Mouse (Mus musculus) spleen, adult 2 months (tissue): ENCODE data around the gene Efhd2. TPM values are rescaled to one million over a fixed set of nuclear protein-coding genes. Genes with fewer than 3 reads are reported as not detected.

ENCODE experiments used
- DNase-seq, 2 experiments: peaks; one replicate each; pipeline versions ENCODE4 v3.0.0 to v3.0.0-alpha.2; 2012 to 2021; ENCODE audit warnings: low spot score in 2 of 2, low read depth in 1 of 2
- H3K27ac ChIP-seq: fragments of 200-500 bp; 2 replicates; pipeline ENCODE4 v1.5.1; 2012; ENCODE audit warnings: low read length, inconsistent platforms; ENCODE audit not compliant: insufficient read depth
- H3K27me3 ChIP-seq: fragments of 200-500 bp; 2 replicates; pipeline ENCODE4 v1.6.1; 2012; ENCODE audit warnings: mild to moderate bottlenecking, moderate library complexity, low read length, inconsistent platforms; ENCODE audit not compliant: control insufficient read depth, insufficient read depth
- H3K36me3 ChIP-seq: fragments of 200-500 bp; 2 replicates; pipeline ENCODE4 v1.6.1; 2012; ENCODE audit warnings: mild to moderate bottlenecking, low read length, inconsistent platforms; ENCODE audit not compliant: control insufficient read depth, insufficient read depth
- H3K4me1 ChIP-seq: fragments of 200-500 bp; 2 replicates; pipeline ENCODE4 v1.6.1; 2011; ENCODE audit warnings: inconsistent platforms; ENCODE audit not compliant: control insufficient read depth, insufficient read depth, insufficient read length
- H3K4me3 ChIP-seq: fragments of 200-500 bp; 2 replicates; pipeline ENCODE4 v1.5.1; 2011; ENCODE audit warnings: mild to moderate bottlenecking, inconsistent platforms; ENCODE audit not compliant: insufficient read depth, insufficient read length; ENCODE audit errors: extremely low read depth
- CTCF ChIP-seq: fragments of 200-500 bp; IDR thresholded peaks from 2 replicates; pipeline ENCODE4 v1.5.1; 2011; ENCODE audit warnings: mild to moderate bottlenecking, inconsistent platforms; ENCODE audit not compliant: insufficient read depth, insufficient read length, insufficient replicate concordance; ENCODE audit errors: extremely low read depth
- POLR2A ChIP-seq: fragments of 200-500 bp; IDR thresholded peaks from 2 replicates; pipeline ENCODE4 v1.6.1; 2011; ENCODE audit warnings: low read depth, low read length, inconsistent platforms
- WGBS: fragments of 180-500 bp; shearing (Covaris S2); methylation state at CpG from one replicate; pipeline ENCODE4 v1.1.7; 2018; 5-methylcytosine and 5-hydroxymethylcytosine counted together
- polyA plus RNA-seq: library from polyadenylated mRNA; depleted of rRNA; stranded (reverse); fragments of >200 nt; gene quantifications from 2 replicates; pipeline ENCODE4 v1.2.3, GENCODE M21; 2012; rRNA removed

Gene Efhd2
- 108 and 129 TPM in 2 replicates for polyA plus RNA-seq

DNA sequence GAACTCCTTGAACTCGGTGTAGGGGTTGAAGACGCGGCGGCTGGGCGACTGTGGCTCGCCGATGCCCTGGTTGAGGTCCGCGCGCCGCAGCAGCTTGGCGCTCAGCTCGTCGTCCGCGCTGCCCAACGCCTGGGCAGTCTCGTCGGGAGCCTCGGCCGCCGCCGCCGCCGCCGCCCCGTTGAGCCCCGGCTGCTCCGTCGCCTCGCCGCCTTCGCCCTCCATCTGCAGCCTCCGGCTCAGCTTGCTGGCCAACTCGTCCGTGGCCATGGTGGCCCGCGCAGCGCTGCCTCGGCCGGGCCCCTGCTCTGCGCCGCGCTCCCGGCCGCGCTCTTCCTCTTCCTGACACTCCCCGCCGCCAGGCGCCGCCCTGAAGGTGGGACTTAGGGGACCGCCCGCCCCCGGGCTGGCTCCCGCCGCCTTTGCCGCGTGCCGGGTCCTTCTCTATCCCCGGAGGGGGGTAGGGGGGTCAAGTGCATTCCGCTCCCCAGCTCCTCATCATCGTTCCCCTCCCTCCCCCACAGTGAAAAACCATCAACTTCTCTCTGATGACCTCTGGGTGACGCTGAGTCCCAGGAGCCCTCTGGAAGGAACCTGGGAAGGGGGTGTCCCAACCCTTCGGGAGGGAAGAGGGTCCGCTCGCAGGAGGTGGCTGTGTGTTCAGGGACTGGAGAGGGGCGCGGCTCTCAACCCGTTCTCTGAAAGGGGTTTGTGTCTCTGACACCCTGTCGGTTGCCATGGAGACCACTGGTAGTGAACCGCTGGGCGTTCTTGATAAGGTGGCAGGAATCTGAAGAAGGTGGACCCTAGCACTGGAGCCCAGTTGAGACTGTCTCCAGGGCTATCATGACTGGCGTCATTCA is at the start of gene Efhd2:
Gene Efhd2, minus strand, starts transcription at position 320 of the 860 bp plus-strand sequence.
- Histone ChIP-seq H3K36me3 (peaks cover 2% of the 10 kb centered on the region; the same call in 1 of the 2 replicates), H3K27ac (peak within 1 kb of the TSS; percentile 38), H3K4me1 (peaks cover 9% of the 10 kb centered on the region), H3K27me3 (no peaks in the 10 kb centered on the region), H3K4me3 (peak within 1 kb of the TSS; percentile 84)
- peak; percentile 49 to 73 for DNase-seq
- under 1% methylated on average over 72 of the region's 73 CpGs for WGBS
- TF ChIP-seq POLR2A (peak; percentile 87), CTCF (no peak)

DNA sequence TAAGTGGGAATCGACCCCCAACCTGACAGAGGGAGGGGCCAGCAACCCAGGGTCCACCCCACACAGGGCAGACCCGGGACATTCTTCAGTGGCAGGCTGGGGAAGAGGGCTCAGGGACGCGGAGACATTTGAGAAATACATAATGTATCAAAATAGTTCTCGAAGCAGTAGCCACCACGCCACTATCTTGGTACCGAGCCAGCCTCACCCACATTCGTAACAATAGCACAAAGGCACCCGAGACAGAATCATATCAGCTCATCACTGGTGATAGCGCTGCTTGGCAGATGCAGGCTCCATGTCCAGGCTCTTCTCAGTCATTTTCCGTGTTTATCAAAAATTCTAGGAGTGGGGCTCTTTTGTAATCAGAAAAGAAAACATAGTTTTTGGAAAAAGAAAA is 49.2 kb upstream of the Efhd2 start:
- TF ChIP-seq POLR2A: no peak
- TF ChIP-seq CTCF: no peak
- Histone ChIP-seq H3K36me3 (no peaks in the 10 kb centered on the region), H3K27me3 (no peaks in the 10 kb centered on the region), H3K27ac (no peak overlapping the region), H3K4me1 (no peaks in the 10 kb centered on the region), H3K4me3 (no peak overlapping the region)
- 82% methylated on average over 11 of the region's 11 CpGs for WGBS
- no peak for DNase-seq

DNA sequence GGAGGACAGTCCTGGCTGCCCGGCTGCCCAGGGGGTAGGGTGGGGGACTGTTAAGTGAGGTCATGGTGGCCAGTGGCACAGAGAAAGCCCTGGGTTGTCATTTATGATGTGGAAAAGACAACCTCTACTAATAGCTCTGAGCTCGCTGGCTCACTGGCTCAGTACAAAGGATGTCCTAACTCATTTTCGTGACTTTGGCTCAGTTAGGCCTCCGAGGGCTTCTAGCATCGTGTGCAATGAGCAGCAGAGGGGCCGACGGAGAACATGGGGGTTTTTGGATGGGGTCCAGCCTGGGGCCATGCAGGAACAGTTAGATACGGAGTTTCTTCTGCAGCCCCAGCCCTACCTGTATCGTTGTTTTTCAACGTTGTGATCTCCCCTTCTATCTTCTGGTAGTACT is 45.7 kb upstream of the Efhd2 start:
- Histone ChIP-seq H3K27ac (no peak overlapping the region), H3K36me3 (no peaks in the 10 kb centered on the region), H3K4me1 (no peaks in the 10 kb centered on the region), H3K4me3 (no peak overlapping the region), H3K27me3 (no peaks in the 10 kb centered on the region)
- WGBS: 90% methylated on average over 10 of the region's 10 CpGs
- DNase-seq: no peak
- TF ChIP-seq CTCF: no peak
- TF ChIP-seq POLR2A: no peak

DNA sequence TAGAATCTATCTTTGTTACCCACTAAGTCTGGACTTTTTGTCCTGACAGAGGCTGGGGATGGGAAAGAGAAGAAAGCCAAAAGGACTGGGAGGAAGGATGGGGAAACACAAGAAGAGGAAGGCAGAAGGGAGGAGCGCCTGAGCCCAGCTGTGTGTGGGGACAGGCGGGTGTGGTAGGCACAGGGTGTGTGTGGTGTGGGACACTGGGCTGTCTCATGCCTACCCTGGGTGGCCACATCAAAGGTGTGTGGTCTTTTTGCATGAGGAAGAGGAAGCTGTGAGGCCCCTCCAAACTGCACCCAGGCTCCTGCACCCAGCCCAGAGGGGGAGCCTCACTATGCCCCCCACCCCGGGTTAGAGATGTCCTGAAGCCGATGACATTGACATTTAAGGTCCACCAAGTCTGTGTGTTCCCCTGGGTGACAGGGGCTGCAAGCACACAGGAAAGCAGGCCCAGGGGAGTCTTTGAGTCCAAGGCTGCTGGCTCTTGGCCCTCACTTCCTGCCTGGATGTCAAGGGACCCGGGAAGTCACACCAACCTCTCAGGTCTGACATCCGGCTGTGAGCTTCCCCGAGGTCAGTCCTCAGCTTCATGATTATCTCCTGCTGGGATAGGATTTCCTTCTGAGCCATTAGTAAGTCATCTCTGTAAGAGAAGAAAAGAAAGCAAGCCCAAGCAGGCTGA is 43.2 kb upstream of the Efhd2 start:
- WGBS: 8% methylated on average over 7 of the region's 7 CpGs
- Histone ChIP-seq H3K27ac (no peak overlapping the region), H3K4me1 (no peaks in the 10 kb centered on the region), H3K36me3 (no peaks in the 10 kb centered on the region), H3K27me3 (no peaks in the 10 kb centered on the region), H3K4me3 (no peak overlapping the region)
- no peak for DNase-seq
- TF ChIP-seq POLR2A (no peak), CTCF (no peak)

DNA sequence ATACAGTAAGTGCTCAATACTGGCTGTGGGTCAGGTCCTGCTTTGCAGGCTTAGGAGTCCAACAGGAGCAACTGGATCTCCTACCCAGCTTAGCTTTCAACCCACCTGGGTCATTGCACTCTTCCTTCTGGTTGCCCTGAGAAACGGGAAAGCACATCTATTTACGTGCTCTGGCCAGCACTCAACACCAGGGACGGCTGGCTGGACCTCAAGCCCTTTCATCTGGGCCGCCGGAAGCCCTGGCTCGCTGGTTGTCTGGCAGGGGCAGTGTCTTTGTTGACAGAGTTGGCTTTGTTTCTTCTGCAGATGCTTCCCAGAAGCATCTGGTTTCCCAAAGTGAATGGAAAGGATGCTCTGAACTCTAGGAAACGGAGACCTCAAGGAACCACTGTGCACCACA is 39.3 kb upstream of the Efhd2 start:
- Histone ChIP-seq H3K27me3 (no peaks in the 10 kb centered on the region), H3K27ac (no peak overlapping the region), H3K36me3 (no peaks in the 10 kb centered on the region), H3K4me3 (no peak overlapping the region), H3K4me1 (no peaks in the 10 kb centered on the region)
- no peak for DNase-seq
- 79% methylated on average over 7 of the region's 7 CpGs for WGBS
- no peak for TF ChIP-seq CTCF
- TF ChIP-seq POLR2A: no peak

DNA sequence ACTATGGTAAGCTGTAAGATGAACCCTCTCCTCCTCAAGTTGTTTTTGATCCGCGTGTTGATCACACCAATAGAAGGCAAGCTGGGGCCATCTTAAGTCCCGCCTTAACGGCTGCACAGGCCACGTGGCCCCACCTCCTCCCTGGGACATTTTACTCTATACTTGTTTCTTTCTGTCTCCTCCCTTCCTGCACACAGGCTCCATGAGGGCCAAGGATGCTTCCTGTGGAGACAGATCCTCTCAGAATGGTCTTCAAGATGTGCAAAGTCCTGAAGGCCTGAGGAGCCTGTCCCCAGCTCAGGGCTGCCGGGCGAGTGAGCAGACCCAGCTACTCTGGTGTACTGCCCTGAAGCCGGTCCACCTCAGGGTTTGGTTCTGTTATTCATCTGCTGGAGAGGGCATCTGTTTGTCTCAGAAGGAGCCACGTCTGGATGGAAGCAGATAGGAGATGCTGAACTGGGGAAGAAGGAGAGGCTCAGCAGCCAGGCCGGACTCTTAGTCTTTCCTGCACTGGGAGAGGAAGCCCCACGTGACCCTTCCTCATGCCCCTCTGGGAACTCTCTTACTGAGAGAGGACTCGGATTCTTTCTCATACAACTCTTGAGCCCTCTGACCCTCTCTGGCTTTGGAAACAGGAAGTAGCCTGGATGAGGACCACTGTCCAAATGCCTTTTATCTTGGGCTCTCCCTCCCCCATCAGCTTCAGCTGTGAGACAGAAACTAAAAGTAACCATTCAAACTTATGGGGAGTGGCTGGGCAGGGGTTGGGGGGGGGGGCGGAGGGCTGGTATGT is 38.7 kb upstream of the Efhd2 start:
- H3K27ac ChIP-seq: no peak overlapping the region
- no peaks in the 10 kb centered on the region for H3K4me1 ChIP-seq
- no peaks in the 10 kb centered on the region for H3K36me3 ChIP-seq
- TF ChIP-seq POLR2A (no peak), CTCF (no peak)
- no peak overlapping the region for H3K4me3 ChIP-seq
- H3K27me3 ChIP-seq: no peaks in the 10 kb centered on the region
- no peak for DNase-seq
- 78% methylated on average over 13 of the region's 13 CpGs for WGBS

DNA sequence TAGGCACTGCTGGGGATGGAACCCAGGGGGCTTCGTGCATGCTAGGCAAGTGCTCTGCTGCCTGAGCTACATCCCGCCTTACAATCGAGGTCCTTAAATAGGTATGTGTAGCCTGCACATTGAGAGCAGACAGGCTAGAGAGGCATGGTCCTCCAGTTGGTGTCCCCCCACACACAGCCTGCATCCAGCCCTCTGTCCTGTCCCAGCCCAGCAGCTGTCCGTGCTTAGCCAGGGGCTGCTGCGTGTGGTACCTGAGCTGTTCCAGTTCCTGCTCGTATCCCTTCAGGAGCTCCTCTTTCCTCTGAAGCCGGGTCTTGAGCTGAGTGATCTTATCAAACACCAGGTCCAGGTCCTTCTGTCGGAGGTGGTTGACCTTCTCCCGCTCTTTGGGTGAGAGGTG is 30.0 kb upstream of the Efhd2 start:
- no peaks in the 10 kb centered on the region for H3K4me1 ChIP-seq
- no peaks in the 10 kb centered on the region for H3K36me3 ChIP-seq
- DNase-seq: no peak
- no peak for TF ChIP-seq CTCF
- no peak for TF ChIP-seq POLR2A
- H3K27me3 ChIP-seq: no peaks in the 10 kb centered on the region
- 86% methylated on average over 9 of the region's 9 CpGs for WGBS
- H3K27ac ChIP-seq: no peak overlapping the region
- no peak overlapping the region for H3K4me3 ChIP-seq
